Mouse (Mus musculus) bone marrow macrophage, adult 2 months (primary cell): ENCODE measurements at regions not wholly inside any gene's neighbourhood (a gene's known extent, or its start where the extent isn't known, plus 50 kb on each side); places are given as distances from the start of the nearest gene placed in this dataset.

Experiments used
- H3K27ac ChIP-seq: 2 replicates; pipeline ENCODE4 v1.5.1; 2012; ENCODE audit warnings: low read depth, low read length; ENCODE audit not compliant: insufficient read depth
- H3K4me1 ChIP-seq: 2 replicates; pipeline ENCODE4 v1.6.1; 2012; ENCODE audit warnings: low read length; ENCODE audit not compliant: control insufficient read depth, insufficient read depth
- H3K4me3 ChIP-seq: 2 replicates; pipeline ENCODE4 v1.5.1; 2012; ENCODE audit warnings: mild to moderate bottlenecking, low read length, moderate library complexity; ENCODE audit not compliant: insufficient read depth
- CTCF ChIP-seq: IDR thresholded peaks from 2 replicates; pipeline ENCODE4 v1.5.1; 2012; ENCODE audit warnings: low read depth, mild to moderate bottlenecking, low read length, moderate library complexity
- POLR2A ChIP-seq: IDR thresholded peaks from 2 replicates; pipeline ENCODE4 v1.6.1; 2012; ENCODE audit warnings: mild to moderate bottlenecking, low read depth, low read length, borderline replicate concordance

- no peak overlapping the region for H3K4me3 ChIP-seq
- H3K27ac ChIP-seq, result no peak overlapping the region
- TF ChIP-seq POLR2A (no peak), CTCF (no peak)
- H3K4me1 ChIP-seq, result peaks cover 3% of the 10 kb centered on the region; the same call in 1 of the 2 replicates
These were observed 87.2 kb upstream of the Runx3 start for GRCm38 (mm10) chr4:135033302-135033701.

GRCm38 (mm10) chr4:135034406-135034805 lies 86.0 kb upstream of the Runx3 start:
- H3K27ac ChIP-seq, result no peak overlapping the region
- TF ChIP-seq CTCF (peak; percentile 85), POLR2A (no peak)
- no peak overlapping the region for H3K4me3 ChIP-seq
- H3K4me1 ChIP-seq, result peaks cover 3% of the 10 kb centered on the region; the same call in 1 of the 2 replicates

GRCm38 (mm10) chr4:135036764-135037163 lies 83.7 kb upstream of the Runx3 start:
- no peak overlapping the region for H3K4me3 ChIP-seq
- TF ChIP-seq CTCF (no peak), POLR2A (no peak)
- H3K27ac ChIP-seq, result no peak overlapping the region
- no peaks in the 10 kb centered on the region for H3K4me1 ChIP-seq

GRCm38 (mm10) chr4:135039234-135039633 lies 81.2 kb upstream of the Runx3 start:
- H3K27ac ChIP-seq, result no peak overlapping the region
- H3K4me1 ChIP-seq, result no peaks in the 10 kb centered on the region
- TF ChIP-seq POLR2A (no peak), CTCF (peak; percentile 55)
- no peak overlapping the region for H3K4me3 ChIP-seq

- no peak for TF ChIP-seq POLR2A
- TF ChIP-seq CTCF, result no peak
These were observed 78.5 kb upstream of the Runx3 start for GRCm38 (mm10) chr4:135041921-135042320.

GRCm38 (mm10) chr4:135042501-135042900 lies 78.0 kb upstream of the Runx3 start:
- H3K4me3 ChIP-seq, result no peak overlapping the region
- no peaks in the 10 kb centered on the region for H3K4me1 ChIP-seq
- H3K27ac ChIP-seq, result no peak overlapping the region
- TF ChIP-seq POLR2A (no peak), CTCF (no peak)

More at GRCm38 (mm10) chr4:135041921-135042320, 78.5 kb upstream of the Runx3 start:
- Histone ChIP-seq H3K27ac (no peak overlapping the region), H3K4me1 (no peaks in the 10 kb centered on the region), H3K4me3 (no peak overlapping the region)

- TF ChIP-seq POLR2A, result no peak
- no peak for TF ChIP-seq CTCF
- H3K4me1 ChIP-seq, result no peaks in the 10 kb centered on the region
- H3K4me3 ChIP-seq, result no peak overlapping the region
- no peak overlapping the region for H3K27ac ChIP-seq
These were observed 75.4 kb upstream of the Runx3 start for GRCm38 (mm10) chr4:135045054-135045453.

GRCm38 (mm10) chr4:135046619-135047018 lies 73.8 kb upstream of the Runx3 start:
- Histone ChIP-seq H3K4me3 (no peak overlapping the region), H3K27ac (no peak overlapping the region), H3K4me1 (no peaks in the 10 kb centered on the region)
- no peak for TF ChIP-seq POLR2A
- TF ChIP-seq CTCF, result no peak

GRCm38 (mm10) chr4:135047251-135047650 lies 73.2 kb upstream of the Runx3 start:
- no peak overlapping the region for H3K27ac ChIP-seq
- no peak overlapping the region for H3K4me3 ChIP-seq
- TF ChIP-seq CTCF (no peak), POLR2A (no peak)
- H3K4me1 ChIP-seq, result no peaks in the 10 kb centered on the region

- Histone ChIP-seq H3K4me1 (no peaks in the 10 kb centered on the region), H3K27ac (no peak overlapping the region), H3K4me3 (no peak overlapping the region)
- TF ChIP-seq CTCF (no peak), POLR2A (no peak)
These were observed 72.7 kb upstream of the Runx3 start for GRCm38 (mm10) chr4:135047771-135048170.

GRCm38 (mm10) chr4:135049924-135050323 lies 70.5 kb upstream of the Runx3 start:
- Histone ChIP-seq H3K27ac (no peak overlapping the region), H3K4me3 (no peak overlapping the region), H3K4me1 (peaks cover 8% of the 10 kb centered on the region)
- no peak for TF ChIP-seq CTCF
- no peak for TF ChIP-seq POLR2A
